In the genomic region with DNA sequence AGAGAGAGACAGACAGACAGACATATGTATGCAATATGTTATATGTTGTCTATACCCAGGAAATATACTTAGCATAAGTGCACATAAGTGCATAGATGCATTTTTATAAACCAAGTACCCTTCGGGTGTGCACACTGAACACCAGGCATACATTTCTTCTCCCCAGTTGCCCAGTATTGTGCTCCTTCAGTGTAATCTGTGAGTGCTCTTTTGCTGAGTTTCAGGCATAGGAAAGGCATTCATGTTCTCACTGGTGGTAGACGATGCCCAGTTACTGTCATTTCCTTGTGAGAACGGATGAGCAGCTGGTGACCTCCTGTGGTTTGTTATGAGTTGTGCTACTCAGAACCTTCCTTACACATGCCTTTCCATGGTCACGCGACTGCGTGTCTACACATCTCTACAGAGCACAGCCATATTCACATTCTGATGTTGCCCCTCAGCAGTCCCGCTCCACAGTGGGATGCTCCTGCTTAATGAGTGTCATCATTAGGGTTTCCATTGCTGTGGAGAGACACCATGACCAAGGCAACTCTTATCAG, we compare ENCODE assay signal across 13 mouse cellular contexts. TPM values are rescaled to one million over a fixed set of nuclear protein-coding genes. Genes with fewer than 3 reads are reported as not detected.
DNase-seq lines count a peak whose midpoint lies in the region; ATAC-seq and TF ChIP-seq lines count a peak whose summit lies in the region.
"Had no signal": no experiment of that assay in that cellular context is flagged by ENCODE, and none has a peak within 500 bp of the region (broad histone marks: within the 10 kb centered on the region; RNA-seq: fewer than 3 reads in every experiment).

No protein-coding gene starts in this region.

- TF ChIP-seq CTCF in layer of hippocampus, adult 2 months (conservative IDR thresholded peaks at IDR 0.05): no peak

- peak; percentile 34 for ATAC-seq in inflammation-experienced regulatory T-cells, adult 6 months
- ATAC-seq: Patski had no signal

- peak overlapping the region; percentile 37; the same call in 1 of the 2 replicates for H3K27ac ChIP-seq in layer of hippocampus, adult 2 months
- H3K27ac ChIP-seq: midbrain, embryonic 12.5 days had no signal

- no peak for DNase-seq in layer of hippocampus, adult 2 months (ENCODE audit: low spot score in 2 of 2)
- DNase-seq in layer of hippocampus, adult 9-10 months (ENCODE audit: low spot score): no peak
- DNase-seq in thymus, postnatal 4 days: peak; percentile 7
- DNase-seq in thymus, postnatal 36 days: no peak
- no peak for DNase-seq in cerebellum, postnatal 36 days
- DNase-seq in gastrocnemius, postnatal 25 days: no peak
- DNase-seq: adrenal gland, postnatal 25 days; cerebellum, postnatal 14 days; kidney, adult 18-20 months had no signal

- H3K4me3 ChIP-seq in layer of hippocampus, adult 2 months: no peak overlapping the region
- H3K4me3 ChIP-seq: heart, embryonic 12.5 days; midbrain, embryonic 12.5 days had no signal

RNA-seq across cellular contexts. Expression of a gene that starts 29.0 kb away (rescaled TPM):
- 100 to 1,000 TPM; 173 to 191 TPM for total RNA-seq in layer of hippocampus, adult 2 months (2021)
- 1 to 10 TPM; 1.1 to 1.7 (median 1.2) TPM for polyA plus RNA-seq in inflammation-experienced regulatory T-cells, adult 6 months (2017; shearing (Covaris generic))
- 1 to 10 TPM; 2.2 to 2.6 TPM for total RNA-seq in gastrocnemius, postnatal 25 days (2021)

Comparison
In these comparisons a context has a peak if more than half of its experiments do, and no peak if none do; other contexts are left out.
1. RNA of a gene that starts 29.0 kb away (total RNA-seq): 173 to 191 TPM in layer of hippocampus, adult 2 months; 2.2 to 2.6 TPM in gastrocnemius, postnatal 25 days; every median in the first group is over 10 times any median in the second.